Mouse (Mus musculus) urinary bladder, adult 2 months (tissue): ENCODE data around the gene Mak. TPM values are rescaled to one million over a fixed set of nuclear protein-coding genes. Genes with fewer than 3 reads are reported as not detected.

Experiments used
- DNase-seq: peaks from one replicate; pipeline ENCODE4 v3.0.0; 2022; ENCODE audit warnings: low spot score
- polyA plus RNA-seq: library from polyadenylated mRNA; depleted of rRNA; stranded (reverse); fragments of >200 nt; gene quantifications from 2 replicates; pipeline ENCODE4 v1.2.3, GENCODE M21; 2012; rRNA removed

Mak gene
- 0.04 TPM in 1 of 2 replicates, not detected in the other for polyA plus RNA-seq

DNA sequence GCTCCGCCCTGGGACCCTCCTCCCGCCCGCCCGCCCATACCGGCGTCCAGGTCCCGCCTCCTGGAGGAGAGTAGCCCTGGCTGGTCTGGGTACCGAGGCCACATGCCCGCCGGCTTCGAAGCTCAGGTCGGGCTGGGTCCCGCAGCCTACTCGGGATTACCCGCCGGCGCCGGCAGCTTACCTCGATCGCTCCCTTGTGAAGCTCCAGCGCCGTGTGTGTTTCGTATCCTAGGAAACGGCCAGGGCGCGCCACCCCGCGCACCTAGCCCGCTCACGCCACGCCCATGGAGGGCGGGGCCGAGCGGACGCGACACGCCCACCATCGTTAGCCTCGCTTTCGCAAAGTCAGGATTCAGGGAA lies at the start of gene Mak:
Gene Mak (minus strand): TSS at position 286 of the 360 bp plus-strand sequence.
- DNase-seq: peak; percentile 33

DNA sequence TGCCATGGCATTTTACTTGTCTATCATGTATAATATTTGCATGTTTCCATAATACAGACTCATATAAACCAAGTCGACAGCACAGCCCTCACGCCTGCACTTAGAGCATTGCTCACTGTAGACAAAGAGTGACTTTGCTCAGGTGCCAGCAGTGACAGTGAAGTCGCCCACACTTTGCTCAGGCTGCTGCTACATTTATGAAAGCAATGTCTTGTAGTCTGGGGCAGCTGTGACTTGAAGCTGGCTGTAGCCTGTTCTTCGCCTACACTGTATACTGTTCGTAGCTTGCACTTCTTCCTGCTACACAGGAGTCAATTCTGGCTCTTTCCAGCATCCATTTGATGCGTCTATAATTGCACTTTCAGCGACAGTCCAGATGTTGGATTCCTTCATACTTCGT lies 49.6 kb upstream of the Mak start:
- DNase-seq: no peak

DNA sequence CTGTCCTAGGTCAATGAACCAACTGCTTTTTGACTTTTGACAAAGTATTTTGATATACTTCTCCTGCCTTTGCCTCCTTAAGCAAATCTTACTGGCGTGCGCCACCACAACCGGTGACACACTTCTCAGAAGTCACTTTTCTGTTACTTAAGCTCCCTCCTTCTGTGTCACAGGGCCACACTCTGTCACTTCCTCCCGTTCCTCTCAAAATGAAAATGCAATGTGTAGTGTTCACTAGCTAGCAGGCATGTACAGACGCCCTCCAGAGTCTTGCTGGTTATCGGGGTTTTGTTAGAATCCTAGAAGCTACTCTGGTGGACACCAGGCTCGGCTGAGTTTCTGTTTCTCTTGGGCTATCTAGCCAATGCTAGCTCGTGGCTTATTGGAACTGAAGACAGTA lies 48.8 kb upstream of the Mak start:
- DNase-seq: no peak

DNA sequence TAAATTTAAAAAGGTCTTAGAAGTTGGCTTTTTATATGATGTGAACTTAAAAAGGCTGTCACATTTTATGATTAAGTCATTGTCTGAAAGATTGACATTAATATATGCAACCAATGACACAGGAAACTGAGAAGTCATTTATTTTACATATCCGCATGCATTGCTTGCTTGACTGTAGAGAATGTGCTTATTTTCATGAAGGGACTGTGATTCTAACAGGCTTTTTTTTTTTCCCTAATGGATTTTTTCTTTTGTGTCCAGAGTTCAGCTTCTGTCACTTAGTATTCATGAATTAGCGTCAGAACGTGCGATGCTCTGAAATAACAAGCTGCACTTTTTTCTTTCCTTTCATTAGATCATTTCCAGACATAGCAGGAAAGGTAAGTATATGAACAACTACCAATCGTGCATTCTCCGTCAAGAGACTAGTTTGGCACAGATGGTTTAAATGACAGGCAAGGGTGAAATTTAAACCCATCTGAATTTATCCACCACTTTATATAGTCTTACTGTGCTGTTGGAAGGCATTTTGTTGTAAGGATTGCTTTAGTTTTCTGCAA lies 44.2 kb upstream of the Mak start:
- no peak for DNase-seq

DNA sequence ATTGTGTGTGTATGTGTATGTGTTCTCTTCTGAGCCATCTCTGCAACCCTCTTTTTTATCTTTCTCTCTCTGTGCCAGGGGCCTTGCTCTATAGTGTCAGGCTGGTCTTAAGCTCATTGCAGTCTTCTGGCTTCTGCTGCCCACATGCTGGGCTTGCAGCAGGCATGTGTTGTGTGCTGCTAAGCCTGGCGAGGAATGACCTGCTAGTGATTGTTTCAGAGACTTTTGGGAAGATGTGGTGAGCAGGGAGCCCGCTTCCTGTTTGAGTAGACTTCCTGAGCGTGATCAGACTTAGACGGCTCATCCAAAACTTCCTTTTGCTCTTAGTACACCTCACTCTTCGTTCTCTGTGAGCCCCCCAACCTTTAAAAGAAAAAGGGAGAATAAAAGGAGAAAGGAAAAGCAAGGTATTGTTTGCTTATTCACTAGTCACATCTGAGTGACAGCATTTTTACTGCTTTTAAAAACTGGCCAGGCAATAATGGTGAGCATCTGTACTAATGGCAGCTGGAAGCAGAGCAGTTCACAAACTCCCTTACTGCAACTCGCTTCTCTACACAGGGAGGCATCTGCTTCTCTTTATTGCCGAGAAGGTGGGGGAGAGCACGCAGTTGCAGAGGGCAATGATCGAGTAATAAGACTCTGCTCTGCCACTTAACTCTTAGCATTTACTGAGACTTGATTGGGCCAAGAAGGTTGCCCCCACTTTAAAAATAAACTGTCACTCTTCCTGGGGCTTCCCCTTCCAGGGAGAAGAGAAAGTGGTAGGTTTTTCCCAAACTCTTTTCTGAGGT lies 39.8 kb upstream of the Mak start:
- DNase-seq: no peak

DNA sequence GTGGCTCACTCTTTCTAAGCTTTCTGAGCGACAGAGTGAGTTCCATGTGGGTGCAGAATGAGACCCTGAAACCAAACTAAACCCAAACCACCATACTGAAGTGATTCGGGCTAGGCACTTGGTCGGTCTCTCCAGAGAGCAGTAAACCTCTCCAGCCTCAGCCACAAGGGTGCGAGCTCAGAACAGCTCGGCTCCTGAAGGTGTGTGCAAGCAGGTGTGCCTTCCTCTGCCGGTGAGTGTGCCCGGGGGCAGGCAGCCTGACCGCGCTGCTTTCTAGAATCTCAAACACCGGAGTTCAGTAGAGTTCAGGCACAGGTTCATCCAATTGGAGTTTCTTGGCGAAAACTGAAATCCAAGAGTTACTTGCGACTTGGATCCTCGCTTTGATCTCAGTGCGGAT lies 34.4 kb upstream of the Mak start, which contains the start of gene Sycp2l:
Gene Sycp2l (plus strand): TSS at position 368 of the 400 bp plus-strand sequence.
- DNase-seq: no peak

DNA sequence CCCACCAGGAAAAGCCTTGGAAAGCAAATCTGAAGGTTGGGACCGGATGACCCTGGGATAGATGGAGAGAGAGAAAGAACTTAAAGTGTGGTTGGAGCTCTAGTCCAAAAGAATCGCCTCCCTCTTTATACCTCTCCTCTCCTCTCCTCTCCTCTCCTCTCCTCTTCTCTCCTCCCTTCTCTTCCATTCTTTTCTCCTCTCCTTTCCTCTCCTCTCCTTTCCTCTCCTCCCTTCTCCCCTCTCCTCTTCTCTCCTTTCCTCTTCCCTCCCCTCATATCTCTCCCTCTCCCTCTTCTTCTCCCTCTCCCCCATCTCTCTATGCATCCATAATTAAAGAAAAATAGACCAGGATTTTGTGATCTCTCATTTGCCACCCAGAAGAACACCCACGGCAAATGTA lies 31.4 kb upstream of the Mak start, which contains the start of gene Gcm2:
Gene Gcm2 (minus strand): TSS at position 101 of the 400 bp plus-strand sequence.
- DNase-seq: no peak

DNA sequence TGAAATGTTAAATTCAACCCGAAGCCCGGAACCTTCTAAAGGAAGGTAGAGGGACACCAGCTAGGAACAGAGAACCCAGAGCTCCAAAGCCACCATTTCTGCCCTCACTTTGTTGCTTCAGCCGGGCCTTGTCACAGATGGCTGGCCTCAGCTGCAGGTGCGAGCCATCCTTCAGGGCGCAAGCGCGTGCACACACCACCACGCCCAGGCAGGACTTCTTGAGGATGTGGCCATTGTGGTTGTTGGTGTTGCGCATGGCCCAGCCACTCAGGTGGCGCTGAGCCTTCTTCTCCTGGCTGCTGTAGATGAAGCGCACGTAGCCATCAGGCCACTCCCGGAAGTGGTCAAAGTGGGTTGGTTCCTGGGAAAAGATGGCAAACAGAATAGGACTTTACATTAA lies 26.0 kb upstream of the Mak start:
- no peak for DNase-seq

DNA sequence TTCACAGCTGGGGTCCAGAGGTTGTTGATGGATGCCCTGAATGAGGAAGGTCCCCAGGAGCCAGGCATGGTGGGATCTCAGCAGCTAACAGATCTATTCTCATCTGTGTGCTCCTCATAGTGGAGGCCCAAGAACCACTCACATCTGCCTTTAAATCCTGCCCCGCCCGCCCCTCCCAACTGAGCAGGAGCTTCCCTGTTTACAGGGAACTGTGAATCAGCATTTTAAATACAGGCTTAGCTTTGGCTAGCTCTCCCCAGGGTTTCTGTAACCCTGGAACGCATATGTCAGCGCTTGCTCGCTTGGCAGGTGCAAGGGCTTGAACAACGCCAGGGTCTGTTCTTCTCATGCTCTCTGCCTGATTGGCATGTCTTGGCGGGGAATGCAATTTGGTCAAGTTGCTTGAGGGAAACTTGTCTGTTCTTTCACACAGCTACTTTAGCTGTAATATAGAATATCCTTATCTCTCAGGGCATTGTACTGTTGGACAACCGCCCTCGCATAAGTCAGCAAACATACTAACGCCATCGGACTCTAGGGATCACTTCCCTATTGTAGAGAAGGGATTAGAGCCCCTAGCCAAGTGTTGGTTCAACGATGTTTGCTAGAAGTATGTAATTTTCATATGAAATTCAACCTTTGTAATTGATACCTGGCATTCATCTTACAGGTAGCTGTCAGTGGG lies 24.5 kb upstream of the Mak start:
- DNase-seq: no peak

DNA sequence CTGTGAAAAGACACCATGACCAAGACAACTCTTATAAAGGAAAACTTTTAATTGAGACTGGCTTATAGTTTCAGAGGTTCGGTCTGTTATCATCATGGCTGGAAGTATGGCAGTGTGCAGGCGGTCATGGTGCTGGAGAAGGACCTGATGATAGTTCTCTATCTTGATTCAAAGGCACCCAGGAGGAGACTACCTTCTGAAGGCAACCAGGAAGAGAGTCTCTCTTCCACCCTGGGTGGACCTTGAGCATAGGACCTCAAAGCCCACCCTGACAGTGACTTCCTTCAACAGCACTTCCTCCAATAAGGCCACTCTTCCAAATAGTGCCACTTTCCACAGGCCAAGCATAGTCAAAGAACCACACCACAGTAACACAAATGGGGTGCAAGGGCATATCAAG lies 20.5 kb upstream of the Mak start:
- DNase-seq: no peak

DNA sequence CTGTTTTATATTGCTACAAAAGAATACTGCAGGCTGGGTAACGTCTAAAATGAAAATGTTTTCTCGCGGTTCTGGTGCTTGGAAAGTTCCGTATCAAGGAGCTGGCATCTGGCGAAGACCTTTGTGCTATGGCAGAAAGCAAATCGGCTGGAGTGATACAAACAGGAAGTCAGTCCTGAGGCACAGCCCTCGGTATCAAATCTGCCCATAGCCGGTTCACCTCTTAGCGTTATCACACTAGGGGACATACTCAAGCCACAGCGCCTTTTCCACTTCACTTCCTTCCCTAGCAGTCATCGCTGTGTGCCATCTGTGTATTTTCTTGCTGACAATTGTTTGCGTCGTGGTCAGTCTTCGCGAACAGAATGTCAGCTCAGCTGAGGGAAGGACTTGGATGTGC lies 18.8 kb upstream of the Mak start:
- DNase-seq: no peak

DNA sequence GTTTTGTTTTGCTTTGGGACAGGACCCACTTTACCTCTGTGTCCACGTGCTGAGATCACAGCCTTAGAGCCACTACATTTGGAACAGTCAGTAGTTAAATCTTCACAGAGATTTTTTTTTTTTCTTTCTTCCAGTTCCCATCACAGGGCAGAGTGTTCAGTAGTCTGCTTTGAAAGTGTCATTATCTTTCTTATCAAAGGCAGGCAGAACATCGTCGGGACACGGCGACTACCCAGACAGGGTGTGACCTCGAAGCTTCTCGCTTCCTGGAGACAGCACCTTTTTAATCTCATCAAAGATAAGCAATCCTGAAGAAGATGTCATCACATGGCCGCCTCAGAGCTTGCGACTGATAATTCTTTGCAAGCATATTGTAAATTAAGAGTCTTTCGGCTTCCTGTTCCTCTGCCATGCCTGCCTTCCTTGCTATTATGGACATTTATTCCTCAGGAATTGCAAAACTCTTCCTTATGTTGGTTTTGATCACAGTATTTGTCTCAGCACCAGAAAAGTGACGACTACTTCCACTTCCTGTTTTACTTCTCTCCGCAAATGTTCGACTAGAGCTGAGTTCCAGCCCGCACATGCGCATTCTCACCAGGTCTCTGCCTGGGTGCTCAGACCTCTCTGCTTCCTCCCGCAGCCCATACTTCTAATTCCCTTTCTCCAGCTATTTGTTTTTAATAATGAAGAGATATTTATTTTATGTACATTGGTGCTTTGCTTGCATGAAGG lies 18.0 kb upstream of the Mak start:
- DNase-seq: no peak

DNA sequence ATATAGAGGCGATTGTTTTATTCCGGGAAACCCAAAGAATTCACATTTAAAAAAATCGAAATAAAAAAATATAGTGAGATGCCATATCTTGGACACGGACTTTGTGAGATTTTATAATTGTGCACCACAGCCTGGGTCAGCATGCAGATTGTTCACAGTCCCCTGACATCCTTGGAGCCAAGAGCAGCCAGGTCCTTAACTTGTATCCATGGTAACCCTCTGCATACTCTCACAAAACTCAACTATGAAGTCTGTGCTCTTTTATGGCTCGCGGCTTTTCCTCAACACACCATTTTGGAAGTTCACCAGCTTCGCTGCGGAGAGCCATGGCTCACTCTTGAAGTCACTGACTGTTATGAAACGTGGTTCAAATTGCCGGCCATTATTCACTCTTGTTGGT lies 14.7 kb upstream of the Mak start:
- DNase-seq: no peak

DNA sequence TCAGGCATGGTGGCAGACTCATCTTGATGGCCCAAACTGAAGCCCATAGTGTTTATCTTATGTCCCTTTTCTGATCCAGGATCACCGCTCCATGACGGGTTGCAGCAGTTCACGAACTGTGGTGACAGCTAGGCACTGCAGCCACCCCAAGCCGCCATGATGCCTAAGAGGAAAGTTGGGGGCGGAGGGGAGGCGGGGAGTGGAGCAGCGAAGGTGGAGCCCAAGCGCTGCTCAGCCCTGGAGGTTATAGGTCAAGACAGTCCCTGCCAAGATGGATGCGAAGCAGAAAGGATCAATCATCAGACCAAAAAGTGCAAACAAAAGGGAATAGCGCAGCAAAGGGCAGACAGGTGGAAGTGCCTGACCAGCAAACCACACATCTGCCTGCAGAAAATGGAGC lies 11.8 kb upstream of the Mak start:
- DNase-seq: no peak

DNA sequence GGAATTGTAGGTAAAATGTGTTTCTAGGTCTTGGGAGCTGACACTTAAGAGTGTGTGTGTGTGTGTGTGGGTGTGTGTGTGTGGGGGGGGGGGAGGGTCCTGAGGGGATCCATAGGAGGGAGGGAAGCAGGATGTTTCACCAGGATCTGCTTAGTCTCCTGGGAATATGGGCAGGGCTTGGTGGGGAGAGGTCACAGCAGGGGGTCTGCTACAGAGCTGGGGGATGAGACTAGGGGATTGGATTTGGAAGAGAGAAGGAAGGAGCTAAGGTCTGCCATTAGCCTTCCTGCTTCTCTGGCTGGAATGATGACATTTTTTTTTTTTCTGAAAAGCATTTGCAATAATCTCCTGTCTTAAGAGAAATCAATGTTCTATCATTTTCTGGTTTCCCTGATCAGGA lies 9.2 kb upstream of the Mak start:
- no peak for DNase-seq

DNA sequence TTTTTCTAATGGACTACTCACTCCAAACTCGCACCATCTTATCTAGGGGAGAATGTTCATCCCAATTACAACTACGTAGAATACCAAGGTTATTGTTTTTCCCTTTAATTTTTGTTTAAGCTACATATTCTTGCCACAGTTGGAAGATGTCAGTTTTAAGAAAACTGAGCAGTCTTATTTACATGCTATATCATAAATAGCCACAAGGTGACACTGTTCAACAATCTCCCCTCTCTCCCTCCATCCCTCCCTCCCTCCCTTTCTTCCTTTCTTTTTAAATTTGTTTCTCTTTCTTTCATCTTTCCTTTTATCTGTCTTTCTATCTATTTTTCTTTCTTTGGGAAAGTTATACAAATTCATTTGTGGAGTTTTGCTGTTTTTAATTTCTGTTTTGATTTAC lies 5.6 kb upstream of the Mak start:
- DNase-seq: no peak

DNA sequence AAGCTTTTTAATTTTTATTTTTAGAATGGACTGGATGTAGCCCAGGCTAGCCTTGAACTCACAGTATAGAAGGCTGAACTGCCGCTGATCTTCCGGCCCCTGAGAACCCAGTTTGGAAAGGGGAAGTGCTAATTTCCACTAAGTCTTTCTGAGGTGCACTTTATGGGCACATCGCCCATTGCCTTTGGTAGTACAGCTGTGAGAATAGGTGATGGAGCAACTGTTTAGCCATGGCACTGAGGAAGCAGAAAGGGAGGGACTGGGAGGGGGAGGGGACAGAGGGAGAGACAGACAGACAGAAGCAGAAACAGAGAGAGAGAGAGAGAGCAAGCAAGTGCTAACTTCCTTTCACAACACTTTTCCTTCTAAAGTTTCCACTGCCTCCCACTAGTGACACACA lies 5.0 kb upstream of the Mak start:
- no peak for DNase-seq

DNA sequence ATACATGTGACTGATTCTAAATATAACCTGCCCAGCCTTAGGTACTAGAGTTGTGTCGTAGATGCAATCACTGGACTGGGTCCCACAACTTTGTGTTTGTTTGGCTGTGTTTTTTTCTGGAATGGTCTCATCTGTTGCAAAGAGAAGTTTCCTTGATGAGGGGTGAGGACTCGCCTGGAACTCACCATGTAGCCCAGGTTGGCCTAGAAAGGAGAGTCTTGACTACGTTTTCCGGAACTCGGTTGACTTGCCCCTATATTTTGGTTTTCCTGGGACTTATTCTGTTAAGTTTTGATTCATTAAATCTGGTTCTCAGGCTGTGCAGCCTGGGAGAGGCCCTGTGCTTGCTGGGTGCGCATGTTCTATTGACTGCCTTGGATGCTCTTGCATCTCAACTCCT lies 1.2 kb upstream of the Mak start:
- no peak for DNase-seq

DNA sequence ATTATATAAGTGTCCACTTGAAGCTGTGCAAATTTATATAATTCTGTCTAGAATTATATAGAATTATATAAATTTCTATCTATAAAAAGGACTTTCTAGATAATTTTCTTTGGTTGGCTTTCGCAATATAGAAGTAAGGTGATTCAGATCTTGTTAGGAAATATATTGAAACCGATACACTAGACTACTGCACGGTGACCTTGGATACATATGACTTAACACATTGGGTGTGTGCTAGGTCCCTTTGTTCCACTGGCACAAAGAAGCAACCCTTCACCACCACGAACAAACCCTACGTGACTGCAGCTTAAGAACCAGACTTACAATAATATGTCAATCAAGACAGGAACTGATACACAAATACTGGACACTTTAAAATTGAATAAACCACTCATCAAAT lies 353 bp upstream of the Mak start:
- DNase-seq: no peak

DNA sequence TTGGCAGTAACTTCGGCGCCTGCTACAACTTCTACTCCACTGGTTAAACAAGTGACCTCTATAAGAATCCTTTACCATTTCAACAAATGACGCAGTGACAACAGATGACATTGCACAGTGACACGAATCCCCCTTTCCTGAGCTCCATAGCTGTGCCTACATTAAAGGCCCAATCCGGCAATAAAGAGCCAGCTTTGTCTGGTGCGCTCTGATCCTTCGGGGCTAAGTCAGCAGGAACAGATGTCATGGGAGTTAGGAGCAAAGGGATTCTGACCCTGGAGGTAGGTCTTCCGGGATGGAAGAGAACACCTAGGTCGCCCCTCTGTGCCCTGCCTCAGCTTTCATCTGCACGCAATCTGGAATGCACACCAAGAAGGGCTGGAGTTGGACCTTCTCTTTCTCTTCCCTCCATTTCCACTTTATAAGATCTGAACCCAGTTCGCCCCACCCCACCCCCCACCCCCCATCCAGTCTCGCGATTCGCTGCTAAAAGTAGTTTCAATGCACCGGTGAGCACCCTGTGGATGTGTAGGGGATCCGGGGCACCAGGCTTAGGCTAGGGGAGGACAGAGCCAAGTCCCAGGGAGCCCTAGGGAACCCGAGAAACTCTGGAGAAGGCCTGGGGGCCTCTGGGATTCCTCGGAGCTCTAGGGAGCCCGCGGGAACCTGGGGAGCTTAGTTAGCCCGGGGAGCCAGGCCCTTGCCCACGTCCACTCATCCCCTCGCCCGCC lies 651 bp downstream of the Mak start:
- DNase-seq: no peak

DNA sequence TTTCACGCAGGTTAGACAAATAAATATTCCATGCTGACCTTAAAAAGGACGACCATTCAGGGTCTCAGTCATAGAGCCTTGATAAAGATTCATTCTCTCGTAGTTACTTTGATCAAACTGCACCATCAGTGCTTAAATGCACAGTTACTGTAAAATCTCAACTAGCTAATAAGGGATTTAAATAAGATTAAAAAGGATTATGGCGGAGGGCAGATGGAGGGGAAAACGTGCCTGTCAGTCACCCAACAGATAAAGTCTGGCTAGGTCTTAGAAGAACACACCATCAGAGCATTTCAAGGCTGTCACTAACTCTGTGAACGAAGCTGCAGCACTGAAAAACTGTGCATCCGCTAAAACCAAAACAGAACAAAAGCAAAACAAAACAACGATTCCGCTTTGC lies 1.6 kb downstream of the Mak start:
- DNase-seq: no peak

DNA sequence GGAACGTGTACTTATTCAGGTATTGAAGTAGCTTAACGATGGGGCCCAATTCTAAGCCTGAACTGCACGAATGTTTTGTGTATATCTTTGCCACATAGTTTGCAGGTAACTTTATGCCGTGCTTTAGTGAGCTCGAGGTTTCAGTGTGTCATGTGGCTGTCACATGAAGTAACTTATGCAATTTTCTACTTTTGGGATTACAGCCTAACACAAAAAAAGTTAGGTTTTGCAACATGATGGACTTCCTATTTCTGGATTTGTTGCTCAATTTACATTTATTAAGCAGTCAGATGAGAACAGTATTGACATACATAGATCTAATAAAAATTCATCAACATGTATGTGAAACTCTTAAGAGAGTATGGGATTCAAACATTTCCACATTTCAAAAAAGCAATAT lies 5.7 kb downstream of the Mak start:
- no peak for DNase-seq
